Mouse (Mus musculus) testis, adult 2 months (tissue): Measurements from ENCODE around the gene Hnmt. TPM values are rescaled to one million over a fixed set of nuclear protein-coding genes. Genes with fewer than 3 reads are reported as not detected.
"Not testable (repeated sequence)": the region's sequence is repeated elsewhere in the genome, so short reads cannot be mapped to it uniquely, and the experiment has no call there.

Experiments used
- H3K27ac ChIP-seq: fragments of 200-500 bp; 2 replicates; pipeline ENCODE4 v1.5.1; 2012; ENCODE audit warnings: low read depth, low read length; ENCODE audit not compliant: control insufficient read depth, insufficient read depth
- H3K27me3 ChIP-seq: fragments of 200-500 bp; 2 replicates; pipeline ENCODE4 v1.6.1; 2012; ENCODE audit warnings: mild to moderate bottlenecking, low read length, moderate library complexity; ENCODE audit not compliant: control insufficient read depth, insufficient read depth
- H3K36me3 ChIP-seq: fragments of 200-500 bp; 2 replicates; pipeline ENCODE4 v1.6.1; 2012; ENCODE audit warnings: mild to moderate bottlenecking, low read length; ENCODE audit not compliant: control insufficient read depth, insufficient read depth
- H3K4me1 ChIP-seq: fragments of 200-500 bp; 2 replicates; pipeline ENCODE4 v1.6.1; 2012; ENCODE audit warnings: low read length; ENCODE audit not compliant: control insufficient read depth, insufficient read depth
- H3K4me3 ChIP-seq: fragments of 200-500 bp; 2 replicates; pipeline ENCODE4 v1.5.1; 2012; ENCODE audit warnings: low read depth, mild to moderate bottlenecking, low read length, moderate library complexity, mixed read lengths; ENCODE audit not compliant: control insufficient read depth
- CTCF ChIP-seq: fragments of 200-500 bp; IDR thresholded peaks from 2 replicates; pipeline ENCODE4 v1.5.1; 2012; ENCODE audit warnings: low read depth, mild to moderate bottlenecking, inconsistent platforms, low read length, moderate library complexity; ENCODE audit not compliant: control insufficient read depth, insufficient read depth, insufficient replicate concordance
- POLR2A ChIP-seq: fragments of 200-500 bp; IDR thresholded peaks from 2 replicates; pipeline ENCODE4 v1.6.1; 2012; ENCODE audit warnings: low read depth, mild to moderate bottlenecking, inconsistent platforms, low read length, moderate library complexity; ENCODE audit not compliant: control insufficient read depth
- polyA plus RNA-seq: library from polyadenylated mRNA; depleted of rRNA; stranded (reverse); fragments of >200 nt; gene quantifications from 2 replicates; pipeline ENCODE4 v1.2.3, GENCODE M21; 2012; rRNA removed

Gene Hnmt
- polyA plus RNA-seq, 1 experiment = 0.31 TPM

- H3K4me1 ChIP-seq = no peaks in the 10 kb centered on the region
- no peak overlapping the region for H3K4me3 ChIP-seq
- TF ChIP-seq POLR2A = no peak
- no peak for TF ChIP-seq CTCF
- no peaks in the 10 kb centered on the region for H3K27me3 ChIP-seq
- no peak overlapping the region for H3K27ac ChIP-seq
- H3K36me3 ChIP-seq = no peaks in the 10 kb centered on the region
Observed at GRCm38 (mm10) chr2:23987283-23987682, 61.9 kb downstream of the Hnmt start.

- Histone ChIP-seq H3K4me1 (no peaks in the 10 kb centered on the region), H3K27ac (no peak overlapping the region), H3K27me3 (no peaks in the 10 kb centered on the region), H3K36me3 (no peaks in the 10 kb centered on the region), H3K4me3 (no peak overlapping the region)
- TF ChIP-seq CTCF (no peak), POLR2A (no peak)
Observed at GRCm38 (mm10) chr2:23983343-23983742, 65.9 kb downstream of the Hnmt start.

DNA sequence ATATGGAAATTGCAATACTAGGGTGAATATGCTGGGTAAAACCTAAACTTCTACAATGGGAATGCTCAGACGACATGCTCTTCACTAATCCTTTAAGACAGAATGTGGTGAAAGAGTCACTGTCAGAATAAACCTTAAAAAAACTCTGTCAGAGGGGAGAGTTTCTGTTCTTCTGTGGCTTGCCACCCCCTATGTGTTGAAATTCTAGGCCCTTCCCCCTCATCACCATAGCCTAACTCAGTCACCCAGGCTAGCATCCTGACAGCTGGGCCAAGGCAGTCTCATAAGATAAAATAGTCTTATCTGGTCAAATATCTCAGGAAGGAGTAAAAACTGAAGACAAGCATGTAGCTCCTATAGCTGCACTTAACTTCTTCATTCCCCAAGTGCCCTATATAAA is 66.3 kb downstream of the Hnmt start:
- Histone ChIP-seq H3K36me3 (no peaks in the 10 kb centered on the region), H3K4me1 (no peaks in the 10 kb centered on the region)

GRCm38 (mm10) chr2:23960659-23961274 is 88.4 kb downstream of the Hnmt start:
- not testable (repeated sequence) for H3K4me1 ChIP-seq, H3K27ac ChIP-seq, H3K36me3 ChIP-seq, H3K27me3 ChIP-seq, H3K4me3 ChIP-seq

More for the DNA sequence above, 66.3 kb downstream of the Hnmt start:
- no peak for TF ChIP-seq POLR2A
- Histone ChIP-seq H3K4me3 (no peak overlapping the region), H3K27me3 (no peaks in the 10 kb centered on the region), H3K27ac (no peak overlapping the region)

Other genes starting within 250 kb of the Hnmt start
- not detected in 2 replicates for gene Tbpl2, start 47.2 kb upstream of the Hnmt start, polyA plus RNA-seq
- not detected in 2 replicates for gene Il1f8, start 103.8 kb upstream of the Hnmt start, polyA plus RNA-seq
- not detected in 2 replicates for gene Il1f9, start 137.1 kb upstream of the Hnmt start, polyA plus RNA-seq
- not detected in 2 replicates for gene Il1f6, start 166.0 kb upstream of the Hnmt start, polyA plus RNA-seq
- not detected in 2 replicates for gene Il1f5, start 227.6 kb upstream of the Hnmt start, polyA plus RNA-seq
- not detected in 2 replicates for gene Il1f10, start 241.8 kb upstream of the Hnmt start, polyA plus RNA-seq